Mouse (Mus musculus) spleen, adult 18-20 months (tissue): ENCODE data around the gene Casp9.
"Not testable (repeated sequence)": the region's sequence is repeated elsewhere in the genome, so short reads cannot be mapped to it uniquely, and the experiment has no call there.

Source experiments
- DNase-seq, 2 experiments: peaks; one replicate each; pipeline ENCODE4 v3.0.0; 2022; ENCODE audit warnings: mixed read lengths in 2 of 2

Casp9 gene

DNA sequence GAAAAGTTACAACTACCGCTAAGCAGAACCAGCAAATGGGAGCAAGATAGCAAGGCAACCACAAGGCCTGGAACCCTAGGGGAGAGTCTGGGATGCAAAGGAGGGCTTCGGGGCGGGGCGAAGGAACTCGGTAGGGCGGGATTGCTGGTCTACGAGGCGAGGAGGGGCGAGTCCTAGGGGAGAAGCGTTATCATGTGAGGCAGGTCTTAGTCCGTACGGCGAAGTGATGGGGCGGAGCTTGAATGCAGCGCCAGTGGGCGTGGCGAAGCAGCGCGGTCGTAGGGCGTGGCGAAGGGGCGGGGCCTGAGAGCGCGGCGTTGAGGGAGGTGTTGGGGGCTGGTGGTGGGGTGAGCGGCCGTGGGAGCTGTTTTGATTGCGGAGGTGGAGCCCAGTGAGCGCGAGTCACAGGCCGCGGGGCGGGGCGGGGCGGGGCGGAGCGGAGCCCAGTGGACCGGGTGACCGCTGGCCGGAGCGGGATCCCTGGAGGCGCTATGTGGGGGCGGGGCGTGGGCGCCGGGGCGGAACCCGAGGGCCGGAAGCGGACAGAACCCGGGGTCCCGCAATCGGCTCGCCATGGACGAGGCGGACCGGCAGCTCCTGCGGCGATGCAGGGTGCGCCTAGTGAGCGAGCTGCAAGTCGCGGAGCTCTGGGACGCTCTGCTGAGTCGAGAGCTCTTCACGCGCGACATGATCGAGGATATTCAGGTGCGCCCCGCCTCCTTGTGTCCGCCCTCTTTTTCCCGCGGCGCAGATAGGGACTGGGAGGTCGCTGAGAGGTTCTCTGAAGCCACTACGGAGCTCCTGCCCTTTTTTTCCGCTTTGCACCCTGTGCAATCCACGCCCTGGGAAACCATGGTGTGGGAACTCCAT, at the start of gene Casp9:
Gene Casp9 (plus strand): TSS at position 331 of the 870 bp plus-strand sequence.
- DNase-seq: peak; percentile 98 to 99

DNA sequence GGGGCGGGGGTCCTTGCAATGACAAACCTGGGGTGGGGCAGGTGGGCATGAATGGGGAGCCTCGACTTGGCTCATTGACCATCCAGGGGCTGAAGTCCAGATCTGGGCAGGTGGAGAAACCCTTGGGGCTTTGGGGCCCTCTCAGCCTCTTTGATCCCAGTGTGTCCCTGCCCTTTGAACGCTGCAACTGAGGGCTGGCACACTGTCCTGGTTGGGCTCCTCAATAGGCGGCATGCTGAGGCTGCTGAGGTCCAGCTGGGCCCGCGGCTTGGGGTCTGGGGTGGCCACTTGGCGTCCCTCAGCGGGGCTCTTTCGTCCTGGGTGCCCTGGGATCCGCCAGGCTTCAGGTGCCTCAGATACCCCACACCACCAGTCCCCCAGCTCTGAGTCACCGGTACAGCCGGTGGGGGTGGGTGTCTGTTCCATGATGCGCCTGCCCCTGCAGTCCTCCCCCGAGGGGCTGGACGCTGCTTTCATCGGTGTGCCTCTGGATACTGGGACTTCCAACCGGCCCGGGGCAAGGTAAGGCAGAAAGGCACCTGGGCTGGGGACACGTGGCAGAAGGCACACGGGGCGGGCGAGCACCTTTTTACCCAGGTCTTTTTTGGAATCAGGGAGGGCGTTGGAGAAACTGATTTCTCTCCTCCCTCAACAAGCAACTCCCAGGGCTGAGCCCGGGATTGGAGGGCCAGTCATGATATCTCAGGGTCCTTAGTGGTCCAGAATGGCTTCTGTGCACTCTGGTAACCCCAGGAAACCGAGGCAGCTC, 46.6 kb upstream of the Casp9 start, which contains the start of gene Agmat:
Gene Agmat (plus strand): TSS at position 95 of the 769 bp plus-strand sequence.
- no peak for DNase-seq

DNA sequence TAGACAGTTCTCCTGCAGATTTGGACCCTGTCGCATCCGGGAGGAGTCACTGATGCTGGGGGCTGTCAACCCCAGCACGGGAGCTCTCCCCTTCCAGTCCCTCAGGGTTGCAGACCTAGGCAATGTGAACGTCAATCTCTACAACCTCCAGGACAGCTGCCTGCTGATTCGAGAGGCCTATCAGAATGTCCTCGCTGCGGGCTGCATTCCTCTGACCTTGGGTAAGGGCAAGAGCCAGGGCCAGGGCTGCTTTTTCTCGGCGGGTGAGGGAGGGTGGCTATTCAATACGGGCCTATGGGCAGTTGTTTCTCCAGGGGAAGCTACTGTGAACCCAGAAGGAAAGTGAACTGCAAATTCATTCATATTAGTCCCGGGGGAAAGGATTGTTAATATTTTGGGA, 43.9 kb upstream of the Casp9 start:
- no peak for DNase-seq

DNA sequence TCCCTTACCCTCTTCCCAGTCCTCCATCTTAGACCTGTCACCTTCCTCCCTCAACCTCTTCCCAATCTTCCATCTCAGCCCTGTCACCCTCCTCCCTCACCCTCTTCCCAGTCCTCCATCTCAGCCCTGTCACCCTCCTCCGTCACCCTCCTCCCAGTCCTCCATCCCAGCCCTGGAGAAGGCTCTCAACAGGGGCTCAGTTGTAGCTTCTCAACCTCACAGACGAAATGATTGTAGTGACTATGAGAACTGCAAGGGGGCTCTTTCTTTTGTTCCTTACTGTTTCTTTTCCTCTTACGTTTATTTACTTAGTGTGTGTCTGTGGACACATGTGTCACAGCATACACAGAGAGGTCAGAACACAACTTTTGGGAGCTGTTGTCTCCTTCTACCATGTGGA, 42.6 kb upstream of the Casp9 start:
- no peak for DNase-seq

DNA sequence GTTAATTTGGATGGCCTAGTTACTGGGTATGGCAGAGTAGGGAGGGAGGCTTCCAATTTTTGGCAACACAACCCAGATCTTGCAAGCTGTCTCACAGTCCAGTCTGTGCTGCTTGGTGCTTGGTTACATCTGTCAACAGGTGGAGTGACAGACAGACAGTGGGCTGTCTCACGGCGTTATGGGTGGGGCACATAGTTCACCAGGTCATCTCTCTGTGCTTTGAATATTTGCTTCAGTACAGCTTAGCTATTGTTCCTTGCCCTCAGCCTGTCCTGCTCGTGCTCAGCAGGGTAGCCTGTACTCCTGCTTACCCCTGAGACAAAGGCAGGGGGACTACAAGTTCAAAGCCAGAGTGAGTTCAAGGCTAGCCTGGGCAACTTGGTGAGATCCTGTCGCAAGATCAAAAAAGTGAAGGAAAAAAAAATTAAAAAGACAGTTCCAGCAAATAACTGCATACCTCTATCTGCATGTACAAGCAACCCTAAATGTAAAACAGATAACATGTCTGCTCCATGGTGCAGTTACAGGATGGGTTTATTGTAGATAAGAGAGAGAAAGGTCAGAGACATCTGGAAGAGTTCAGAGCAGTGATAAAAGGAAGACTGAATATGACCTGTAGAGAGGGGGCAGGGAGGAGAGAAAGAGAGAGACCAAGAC, 41.9 kb upstream of the Casp9 start:
- DNase-seq: no peak

DNA sequence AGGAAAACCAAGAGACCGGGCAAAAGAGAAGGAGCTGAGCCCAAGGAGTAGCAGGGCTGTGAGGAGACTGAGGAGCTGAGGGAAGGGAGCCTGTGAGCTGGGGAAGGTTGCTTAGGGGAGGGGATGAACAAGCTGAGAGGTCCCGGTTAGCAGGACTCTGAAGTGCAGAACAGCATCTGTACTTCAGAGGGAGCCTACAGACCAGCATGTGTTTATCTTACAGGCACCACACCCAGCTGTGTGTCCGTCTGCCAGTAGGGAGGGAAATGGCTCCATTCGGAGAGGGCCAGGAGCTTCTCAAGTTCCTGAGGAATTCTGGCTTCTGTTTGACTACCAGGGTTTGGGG, 41.4 kb upstream of the Casp9 start:
- DNase-seq: no peak

DNA sequence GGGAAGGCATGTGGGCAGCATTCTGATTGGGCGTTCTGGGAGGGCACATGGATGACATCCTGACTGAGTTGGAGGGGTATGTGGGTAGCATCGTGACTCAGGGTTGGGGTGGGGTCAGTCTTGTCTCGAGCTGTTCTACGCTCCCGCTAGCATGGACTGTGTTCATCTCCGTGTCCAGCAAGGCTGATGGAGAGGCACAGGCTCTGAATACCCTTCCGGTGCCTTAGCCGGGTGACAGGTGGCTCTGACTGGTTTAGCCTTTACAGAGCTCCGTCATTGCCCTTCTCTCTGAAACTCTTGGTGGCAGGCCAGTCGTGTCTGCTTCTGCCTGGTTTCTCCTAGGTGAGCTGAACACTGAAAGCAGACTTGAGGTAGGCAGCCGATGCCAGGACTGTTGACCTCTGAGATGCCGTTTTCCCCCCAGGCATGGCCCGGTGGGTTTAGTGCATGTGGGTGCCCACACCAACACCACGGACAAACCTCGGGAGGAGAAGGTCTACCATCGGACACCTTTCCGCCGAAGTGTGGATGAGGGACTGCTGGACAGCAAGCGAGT, 38.0 kb upstream of the Casp9 start:
- DNase-seq: no peak

DNA sequence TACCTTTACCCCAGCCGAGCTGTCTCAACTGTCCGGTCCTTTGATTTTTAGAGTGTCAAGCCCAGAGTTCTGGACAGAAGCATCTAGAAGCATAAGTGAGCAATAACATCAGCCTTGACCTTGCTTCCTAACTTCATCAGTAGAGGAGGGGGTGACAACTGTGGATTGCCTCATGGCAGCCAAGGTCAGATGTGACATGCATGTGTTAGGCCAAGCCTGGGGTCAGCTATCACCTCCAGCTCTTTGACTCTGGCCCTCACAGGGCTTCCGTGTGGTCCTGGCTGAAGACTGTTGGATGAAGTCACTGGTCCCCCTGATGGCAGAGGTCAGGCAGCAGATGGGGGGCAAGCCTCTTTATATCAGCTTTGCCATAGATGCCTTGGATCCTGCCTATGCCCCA, 36.3 kb upstream of the Casp9 start:
- no peak for DNase-seq

DNA sequence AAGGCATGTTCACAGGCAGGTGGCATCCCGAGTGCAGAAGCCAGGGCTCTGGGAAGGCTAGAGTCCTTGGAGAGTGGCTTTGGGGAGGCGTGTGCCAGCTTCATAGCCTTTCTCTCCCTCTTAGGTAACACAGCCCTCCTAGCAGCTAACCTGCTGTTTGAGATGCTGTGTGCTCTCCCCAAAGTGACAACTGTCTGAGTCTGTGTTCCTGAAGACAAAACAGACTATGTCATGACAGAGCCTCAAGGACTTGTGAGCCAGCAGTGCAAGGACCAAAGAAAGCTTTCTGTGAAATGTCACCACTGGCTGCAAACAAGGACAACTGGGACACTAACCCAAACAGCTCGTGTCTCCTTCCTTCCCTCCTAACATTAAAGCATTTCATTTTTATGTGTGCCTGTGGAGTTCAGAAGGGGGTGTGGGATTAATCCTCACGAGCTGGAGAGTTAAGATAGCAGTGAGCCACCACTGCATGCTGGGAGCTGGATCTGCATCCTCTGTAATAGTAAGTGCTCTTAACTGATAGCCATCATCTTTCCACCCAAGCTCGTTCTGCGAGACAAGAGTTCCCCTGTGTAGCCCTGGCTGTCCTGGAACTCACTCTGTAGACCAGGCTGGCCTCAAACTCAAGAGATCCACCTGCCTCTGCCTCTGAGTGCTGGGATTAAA, 34.4 kb upstream of the Casp9 start:
- no peak for DNase-seq

DNA sequence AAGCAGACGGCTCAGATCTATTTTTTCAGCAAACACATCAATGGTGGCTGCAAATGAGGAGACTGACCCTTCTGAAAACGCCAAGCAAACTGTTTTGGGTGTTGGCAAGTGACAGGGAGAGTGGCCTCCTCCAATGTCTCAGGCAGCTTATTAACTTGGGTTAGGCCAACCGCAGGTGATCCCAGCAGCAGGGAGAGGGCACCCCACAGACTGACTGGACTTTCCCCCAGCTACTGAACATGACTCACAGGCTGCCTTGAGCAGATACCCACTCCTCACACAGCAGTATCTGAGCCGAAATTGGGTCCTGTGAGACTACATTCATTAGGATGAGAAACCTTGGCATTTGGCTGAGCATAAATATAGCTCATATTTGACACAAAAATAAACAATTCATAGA, 32.5 kb upstream of the Casp9 start:
- DNase-seq: no peak

DNA sequence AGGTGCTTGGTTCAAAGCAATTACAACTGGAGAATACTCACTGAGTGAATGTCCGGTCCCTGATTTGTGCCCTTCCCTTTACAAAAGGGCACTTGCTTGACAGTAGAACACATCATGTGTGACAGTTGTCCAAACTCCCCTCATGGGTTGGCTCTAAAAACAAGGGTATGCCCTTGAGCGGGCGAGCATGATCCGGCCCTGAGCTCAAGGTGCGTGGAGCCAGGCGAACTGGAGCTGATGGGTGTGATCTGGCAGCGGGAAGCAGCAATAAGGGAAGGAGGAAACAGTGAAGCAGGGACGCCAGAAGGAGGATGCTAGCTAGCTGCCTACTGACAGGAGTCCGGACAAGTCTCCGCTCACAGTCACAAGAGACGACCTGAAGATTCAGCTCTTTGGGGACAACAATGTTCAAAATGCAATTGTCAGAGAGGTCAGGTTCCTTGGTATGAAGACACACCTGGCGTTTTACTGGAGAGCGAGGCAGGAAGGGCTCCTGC, 31.3 kb upstream of the Casp9 start:
- no peak for DNase-seq

DNA sequence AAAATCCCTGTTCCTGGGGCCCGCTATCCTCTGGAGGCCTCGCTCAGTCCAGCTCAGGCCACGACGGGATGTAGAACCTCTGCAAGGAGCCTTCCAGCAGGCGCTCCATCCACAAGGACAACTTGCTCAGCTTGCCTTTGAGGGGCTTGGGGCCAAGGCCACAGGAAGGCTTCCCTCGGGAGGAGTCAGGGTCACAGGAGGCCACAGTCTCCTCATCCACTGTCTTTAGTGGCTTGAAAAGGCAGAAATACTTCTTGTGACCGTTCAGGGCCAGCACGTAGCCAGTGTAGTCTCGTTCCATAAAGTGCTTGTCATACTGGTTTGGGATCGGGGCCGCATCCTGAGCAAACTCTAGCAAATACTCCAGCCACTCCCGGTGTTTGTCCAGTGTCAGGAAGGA, 29.9 kb upstream of the Casp9 start:
- DNase-seq: no peak

DNA sequence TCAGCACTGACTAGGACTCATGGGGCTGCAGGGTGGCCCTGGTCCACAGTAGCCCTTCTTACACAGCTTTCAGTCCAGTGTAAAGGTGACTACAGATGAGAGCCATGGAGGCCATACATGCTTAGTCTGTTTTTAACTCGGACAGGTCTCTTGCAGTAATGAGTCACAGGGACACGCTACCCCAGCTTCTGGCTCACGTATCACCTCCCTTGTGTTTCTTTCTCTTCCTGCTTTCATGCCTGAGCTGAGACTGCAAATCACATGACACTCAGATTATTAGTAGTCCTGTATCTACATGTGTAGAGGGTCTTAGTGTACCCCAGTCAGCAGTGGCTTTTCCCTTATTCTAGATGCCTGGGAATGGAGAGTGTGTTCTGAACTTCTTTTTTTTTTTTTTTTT, 28.4 kb upstream of the Casp9 start:
- no peak for DNase-seq

DNA sequence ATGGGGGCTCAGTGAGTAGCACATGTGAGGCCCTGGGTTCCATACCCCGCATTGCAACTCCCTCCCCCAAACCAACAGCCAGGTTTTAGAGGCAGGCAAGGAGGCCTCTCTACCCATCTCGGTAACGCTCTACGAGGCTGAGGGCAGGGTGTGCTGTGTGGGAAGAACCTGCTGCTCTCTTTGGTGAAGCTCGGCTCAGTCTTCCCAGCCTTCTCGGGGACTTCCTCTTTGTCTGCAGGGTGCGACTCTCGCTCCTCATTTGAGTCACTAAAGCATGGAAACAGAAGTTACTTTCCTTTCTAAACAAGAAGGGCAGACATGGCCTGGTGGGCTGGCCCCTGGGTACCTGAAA, 27.1 kb upstream of the Casp9 start:
- DNase-seq: peak; percentile 27

DNA sequence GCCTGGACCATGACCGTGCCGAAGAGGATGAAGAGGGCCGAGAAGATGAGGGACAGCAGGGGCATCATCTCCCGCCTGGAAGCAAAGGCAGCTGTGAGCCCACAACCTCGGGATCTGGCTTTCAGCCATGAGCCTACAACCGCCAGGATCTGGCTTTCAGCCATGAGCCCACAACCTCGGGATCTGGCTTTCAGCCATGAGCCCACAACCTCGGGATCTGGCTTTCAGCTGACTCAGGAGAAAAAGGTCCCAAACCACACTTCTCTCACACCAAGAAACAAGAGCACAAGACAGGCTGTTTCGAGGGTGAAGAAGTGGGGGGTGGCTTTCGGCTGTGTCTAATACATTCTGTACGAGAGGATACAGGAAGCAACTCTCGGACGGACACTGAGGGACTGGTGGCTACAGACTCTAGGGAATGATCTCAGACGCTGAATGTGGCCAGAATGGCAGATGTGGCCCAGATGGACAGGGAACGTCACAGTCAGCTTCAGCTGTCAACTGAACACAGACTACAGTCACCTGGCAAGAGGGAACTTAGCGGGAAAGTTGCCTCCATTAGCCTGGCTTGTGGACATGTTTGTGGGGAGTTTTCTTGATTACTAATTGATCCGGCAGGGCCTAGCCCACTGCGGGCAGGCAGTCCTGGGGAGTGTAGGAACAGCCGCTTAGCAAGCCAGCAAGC, 26.6 kb upstream of the Casp9 start:
- no peak for DNase-seq

DNA sequence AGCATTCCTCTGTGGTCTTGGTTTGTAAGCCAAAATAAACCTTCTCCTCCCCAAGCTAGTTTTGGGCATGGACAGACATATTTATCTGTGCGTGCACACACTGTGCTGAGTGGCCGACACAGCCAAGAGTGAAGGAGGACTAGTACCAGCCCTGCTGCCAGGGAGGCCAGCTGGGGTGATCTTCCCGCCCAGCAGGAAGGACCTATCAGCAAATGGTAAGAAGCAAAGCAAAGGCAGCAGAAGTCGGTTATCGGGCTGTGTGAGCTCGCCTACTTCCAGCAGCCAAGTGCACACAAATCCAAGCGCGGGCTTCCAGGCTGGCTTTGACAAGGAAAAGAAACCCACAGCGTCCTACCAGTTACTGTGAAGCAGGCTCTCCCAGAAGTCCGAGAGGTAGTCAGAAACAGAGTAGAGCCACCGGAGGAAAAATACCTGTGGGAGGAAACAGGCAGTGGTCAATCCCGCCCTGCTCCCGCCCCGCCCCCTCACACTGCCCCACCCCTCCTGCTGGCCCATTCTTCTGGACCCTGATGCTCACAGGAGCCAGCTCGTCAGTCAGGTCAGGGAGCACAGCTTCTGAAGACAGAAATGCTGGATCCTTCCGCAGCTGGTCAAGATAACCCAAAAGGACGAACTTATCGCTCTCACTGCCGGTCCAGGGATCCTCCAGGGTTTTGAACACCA, 25.9 kb upstream of the Casp9 start:
- DNase-seq: no peak

DNA sequence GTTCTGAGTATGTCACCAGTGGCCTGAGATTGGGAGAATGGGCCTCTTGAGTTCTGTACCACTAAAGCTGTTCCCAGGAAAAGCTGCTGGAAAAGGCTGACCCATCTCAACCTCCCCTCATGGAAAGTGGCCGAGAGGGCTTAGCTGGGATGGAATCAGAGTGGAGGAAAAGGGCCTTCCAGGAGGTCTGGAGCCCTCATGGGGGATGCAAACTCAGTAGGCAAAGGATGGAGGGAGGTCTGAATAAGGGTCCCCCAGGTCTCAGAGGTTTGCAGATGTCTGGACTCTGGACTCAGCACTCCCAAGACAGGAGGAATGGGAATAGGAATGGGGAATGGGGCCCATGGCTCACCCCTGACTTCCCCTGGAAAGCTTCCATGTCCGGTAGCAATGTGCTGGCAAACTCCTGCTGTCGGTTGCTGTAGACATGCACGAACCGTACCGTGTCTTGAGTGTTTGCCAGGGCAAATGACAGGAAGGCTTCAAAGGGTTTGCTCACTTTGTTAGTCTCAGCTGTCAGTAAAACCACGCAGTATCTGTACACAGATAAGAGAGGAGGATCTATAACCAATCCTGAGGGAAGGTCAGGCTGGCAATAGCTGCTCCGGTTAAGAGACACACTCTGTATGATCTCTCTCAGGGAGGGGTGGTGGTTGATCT, 23.8 kb upstream of the Casp9 start:
- DNase-seq: no peak

DNA sequence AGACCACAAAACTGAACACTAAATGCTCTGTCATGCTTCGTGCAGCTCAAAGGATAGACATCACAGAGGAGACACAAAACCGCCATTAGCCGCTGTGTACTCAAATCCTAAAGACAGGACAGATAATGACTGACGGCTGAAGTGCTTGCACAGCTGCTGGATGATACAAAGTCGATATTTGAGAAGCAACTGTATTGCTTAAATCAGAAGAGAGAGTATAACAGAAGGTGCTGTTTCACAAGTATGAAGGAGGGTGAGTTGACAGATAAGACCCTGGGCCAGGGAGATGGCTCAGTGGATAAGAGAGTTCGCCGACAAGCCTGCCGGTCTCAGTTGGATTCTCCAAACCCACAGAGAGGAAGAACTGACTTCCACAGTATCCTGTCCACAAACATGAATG, 21.6 kb upstream of the Casp9 start:
- DNase-seq: no peak

DNA sequence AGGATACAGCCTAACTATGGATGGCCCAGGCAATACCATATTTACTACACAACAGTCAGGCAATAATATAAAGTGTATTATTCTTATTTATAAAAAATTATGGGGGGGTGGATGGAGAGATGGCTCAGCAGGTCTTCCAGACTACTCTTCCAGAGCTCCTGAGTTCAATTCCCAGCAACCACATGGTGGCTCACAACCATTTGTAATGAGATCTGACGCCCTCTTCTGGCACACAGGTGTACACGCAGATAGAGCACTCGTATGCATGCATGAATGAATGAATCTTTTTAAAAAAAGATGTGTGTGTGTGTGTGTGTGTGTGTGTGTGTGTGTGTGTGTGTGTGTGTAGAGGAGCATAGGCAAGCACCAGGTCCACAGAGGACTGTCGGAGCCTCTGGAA, 20.4 kb upstream of the Casp9 start:
- not testable (repeated sequence) for DNase-seq

DNA sequence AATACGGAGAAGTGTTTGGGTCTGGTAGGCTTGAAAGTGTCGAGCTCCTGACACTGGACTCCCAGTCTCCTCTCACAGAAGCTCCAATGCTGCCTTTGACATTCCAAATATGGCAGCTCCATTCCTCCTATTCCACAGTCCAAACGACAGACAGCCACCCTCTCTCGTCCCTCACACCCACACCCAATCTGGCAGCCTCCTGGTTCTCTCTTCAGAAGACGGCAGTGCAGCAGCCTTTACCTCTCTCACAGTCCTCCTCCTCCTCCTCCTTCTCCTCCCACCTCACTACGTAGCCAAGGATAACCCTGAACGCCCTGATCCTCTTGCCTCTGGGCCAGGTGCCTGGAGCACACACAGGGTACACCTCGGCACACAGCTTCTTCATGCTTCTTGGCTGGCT, 13.6 kb upstream of the Casp9 start:
- no peak for DNase-seq
